Mouse (Mus musculus): ENCODE data around the gene Gm10337.

Gm10337 gene

GRCm38 (mm10) chr15:102503447-102503846, at the start of gene Gm10337:
TSS of gene Gm10337 (plus strand) at chr15:102503722.
- DNase-seq: no peak

DNA sequence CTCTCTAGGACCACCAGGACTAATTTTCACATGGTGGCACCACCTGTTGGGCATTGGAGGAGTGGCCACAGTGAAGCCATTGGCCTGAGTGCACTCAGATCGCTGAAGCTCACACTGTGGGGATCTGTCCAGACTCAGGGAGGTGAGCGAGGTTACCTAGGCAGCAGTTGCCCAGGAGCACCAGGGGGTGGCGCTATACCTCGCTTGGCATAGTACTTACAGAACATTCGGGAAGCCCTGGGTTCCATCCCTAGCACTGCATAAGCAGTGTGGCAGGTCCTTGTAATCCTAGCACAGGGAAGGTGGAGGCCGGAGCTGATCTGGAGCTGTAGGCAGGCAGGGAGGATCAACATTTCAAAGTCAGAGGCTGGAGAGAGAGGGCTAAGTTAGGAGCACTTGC, 47.5 kb upstream of the Gm10337 start:
- DNase-seq: peak in 1 of 2 experiments; percentile 45

GRCm38 (mm10) chr15:102458050-102458736, 45.3 kb upstream of the Gm10337 start:
- DNase-seq: no peak

GRCm38 (mm10) chr15:102458904-102459317, 44.6 kb upstream of the Gm10337 start, which contains the start of gene Prr13:
TSS of gene Prr13 (plus strand) at chr15:102459028.
- peak; percentile 96 to 97 for DNase-seq

DNA sequence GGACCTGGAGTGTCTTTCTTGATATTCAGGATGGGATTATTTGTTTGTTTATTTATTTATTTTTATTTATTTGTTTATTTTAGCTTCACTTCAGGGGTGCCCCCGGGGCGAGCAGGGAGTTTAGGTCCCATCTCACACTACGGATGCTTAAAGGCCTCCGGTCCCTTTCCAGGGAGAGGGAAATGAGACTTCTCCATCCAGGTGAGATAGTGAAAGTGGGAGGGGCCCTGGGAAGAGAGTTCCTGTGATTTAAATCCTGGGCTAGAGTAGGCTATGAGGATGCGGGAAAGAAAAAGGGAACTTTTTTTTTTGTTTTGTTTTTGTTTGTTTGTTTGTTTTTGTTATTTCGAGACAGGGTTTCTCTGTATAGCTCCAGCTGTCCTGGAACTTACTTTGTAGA, 44.1 kb upstream of the Gm10337 start:
- DNase-seq: peak in 1 of 2 experiments; percentile 30

DNA sequence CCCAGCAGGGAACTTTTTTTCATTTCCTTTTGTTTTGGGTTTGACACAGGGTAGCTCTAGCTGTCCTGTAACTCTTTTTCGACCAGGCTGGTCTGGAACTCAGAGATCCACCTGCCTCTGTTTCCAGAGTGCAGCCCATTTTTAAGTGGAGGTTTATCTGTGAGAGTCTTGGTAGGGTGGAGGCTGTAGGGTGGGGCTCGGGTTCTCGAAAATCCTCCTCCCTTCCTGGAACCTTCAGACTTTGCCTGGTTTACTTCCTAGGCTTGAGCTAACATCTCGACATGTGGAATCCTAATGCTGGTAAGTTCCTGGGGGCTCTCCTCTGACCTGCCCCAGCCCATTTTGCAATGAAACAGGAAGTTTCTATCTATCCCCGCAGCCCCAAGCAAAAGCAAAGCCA, 43.7 kb upstream of the Gm10337 start:
- DNase-seq: no peak

- DNase-seq: peak in 1 of 2 experiments; percentile 31
Measured at GRCm38 (mm10) chr15:102460409-102460808, 43.1 kb upstream of the Gm10337 start.

DNA sequence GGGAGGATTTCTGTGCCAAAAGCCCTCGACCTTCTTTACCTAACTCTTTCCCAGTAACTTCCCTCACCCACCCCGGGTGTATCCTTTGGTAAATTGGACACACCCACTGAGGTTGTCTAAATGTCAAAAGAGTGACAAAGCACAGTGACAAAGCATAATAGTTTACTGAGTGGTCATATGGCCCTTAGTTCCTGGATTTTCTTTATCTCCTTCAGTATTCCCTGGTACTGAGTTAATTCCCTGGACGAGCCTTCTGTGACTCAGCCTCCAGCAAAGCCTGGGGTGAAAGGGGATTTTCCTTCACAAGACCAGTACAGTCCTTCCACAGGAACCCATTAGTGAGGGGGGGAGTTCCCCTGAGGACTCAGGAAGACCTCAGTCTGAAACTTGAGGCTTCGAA, 42.6 kb upstream of the Gm10337 start:
- DNase-seq: no peak

DNA sequence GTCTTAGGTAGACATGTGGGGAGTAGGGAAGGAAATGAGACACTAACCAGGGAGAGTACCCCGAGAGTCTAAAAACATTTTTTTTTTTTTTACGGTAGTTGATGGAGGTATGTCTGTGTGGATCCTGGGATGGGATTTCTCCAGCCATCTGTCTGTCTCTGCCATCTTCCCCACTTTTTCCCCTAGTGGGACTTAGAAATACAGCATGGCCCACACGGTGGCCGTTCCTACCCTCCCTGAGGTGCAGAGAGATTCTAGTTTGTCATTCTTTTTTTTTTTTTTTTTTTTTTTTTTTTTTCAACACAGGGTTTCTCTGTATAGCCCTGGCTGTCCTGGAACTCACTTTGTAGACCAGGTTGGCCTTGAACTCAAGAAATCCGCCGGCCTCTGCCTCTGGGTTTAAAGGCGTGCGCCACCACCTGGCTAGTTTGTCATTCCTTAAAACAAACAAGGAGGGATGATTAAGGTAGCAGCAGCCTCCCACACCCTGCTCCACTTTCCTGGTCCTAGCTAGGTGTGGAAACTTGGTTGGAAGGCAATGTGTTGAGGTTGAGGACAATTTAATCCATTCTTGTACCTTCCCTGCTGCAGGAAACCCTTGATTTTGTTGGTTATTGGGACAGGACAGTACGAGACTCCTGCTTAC, 42.0 kb upstream of the Gm10337 start:
- DNase-seq: no peak

GRCm38 (mm10) chr15:102463666-102464065, 39.9 kb upstream of the Gm10337 start:
- DNase-seq: peak; percentile 39 to 47

DNA sequence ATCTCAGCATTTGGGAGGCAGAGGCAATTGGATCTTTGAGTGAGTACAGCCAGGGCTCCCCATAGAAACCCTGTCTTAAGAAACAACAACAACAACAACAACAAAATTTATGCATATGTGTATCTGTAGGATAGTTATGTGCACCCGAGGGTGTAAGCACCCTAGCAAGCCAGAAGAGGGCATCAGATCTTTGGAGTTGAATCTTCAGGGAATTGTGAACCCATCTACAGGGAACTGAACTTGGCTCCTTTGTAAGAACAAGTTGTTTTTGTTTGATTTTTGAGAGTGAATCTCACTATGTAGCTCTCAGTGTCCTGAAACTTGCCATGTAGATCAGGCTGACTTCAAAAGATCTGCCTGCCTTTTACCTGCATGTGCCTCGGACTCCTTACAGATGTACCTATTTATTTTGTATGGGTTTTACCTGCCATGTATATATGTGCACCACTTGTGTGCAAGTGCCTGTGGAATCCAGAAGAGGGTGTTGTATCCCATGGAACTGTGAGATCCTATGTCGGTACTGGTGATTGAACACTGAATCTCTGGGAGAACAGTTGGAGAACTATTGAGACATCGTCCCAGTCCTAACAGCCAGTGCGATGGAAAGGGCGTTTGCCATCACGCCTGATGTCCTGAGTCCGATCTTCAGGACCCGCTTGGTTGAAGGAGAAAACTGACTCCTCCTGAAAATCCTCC, 34.7 kb upstream of the Gm10337 start:
- DNase-seq: no peak

- DNase-seq: peak; percentile 97 to 99
Measured at GRCm38 (mm10) chr15:102470183-102470604, 33.3 kb upstream of the Gm10337 start, which contains the start of gene Pcbp2. TSS of gene Pcbp2 (plus strand) at chr15:102470539.

DNA sequence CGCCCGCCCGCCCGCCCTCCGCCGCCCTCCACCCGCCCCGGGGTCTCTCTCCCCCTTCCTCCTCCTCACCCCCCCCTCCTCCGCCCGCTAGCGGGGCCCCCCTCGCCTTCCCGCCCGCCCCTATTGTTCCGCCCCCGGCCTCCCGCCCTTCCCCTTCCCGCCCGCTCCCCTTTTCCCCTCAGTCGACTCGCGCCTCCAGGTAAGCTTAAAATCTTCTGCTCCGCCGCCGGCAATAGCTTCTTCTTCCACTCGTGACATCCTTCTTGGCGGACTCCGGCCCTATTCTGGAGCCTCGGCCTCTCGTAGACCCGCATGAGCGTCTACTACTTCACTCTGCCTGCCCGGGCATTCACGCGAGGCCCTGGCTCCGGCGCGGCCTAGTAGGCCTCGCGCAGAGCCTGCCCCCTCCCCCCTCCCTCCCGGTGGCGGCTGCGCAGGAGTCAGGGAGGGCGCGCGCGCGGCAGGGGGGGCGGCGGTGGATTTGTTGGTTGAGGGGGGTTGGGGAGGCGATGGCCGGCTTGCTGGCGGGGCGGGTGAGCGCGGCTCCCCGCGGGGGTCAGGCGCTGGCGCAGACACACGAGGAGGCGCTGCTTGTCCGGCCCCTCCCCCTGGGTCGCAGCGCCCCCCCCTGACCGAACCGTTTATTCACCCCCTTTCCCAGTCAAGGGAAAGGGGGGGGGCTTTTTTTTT, 32.8 kb upstream of the Gm10337 start:
- DNase-seq: peak; percentile 97

GRCm38 (mm10) chr15:102471295-102471645, 32.3 kb upstream of the Gm10337 start:
- no peak for DNase-seq

GRCm38 (mm10) chr15:102471727-102472126, 31.8 kb upstream of the Gm10337 start:
- no peak for DNase-seq

DNA sequence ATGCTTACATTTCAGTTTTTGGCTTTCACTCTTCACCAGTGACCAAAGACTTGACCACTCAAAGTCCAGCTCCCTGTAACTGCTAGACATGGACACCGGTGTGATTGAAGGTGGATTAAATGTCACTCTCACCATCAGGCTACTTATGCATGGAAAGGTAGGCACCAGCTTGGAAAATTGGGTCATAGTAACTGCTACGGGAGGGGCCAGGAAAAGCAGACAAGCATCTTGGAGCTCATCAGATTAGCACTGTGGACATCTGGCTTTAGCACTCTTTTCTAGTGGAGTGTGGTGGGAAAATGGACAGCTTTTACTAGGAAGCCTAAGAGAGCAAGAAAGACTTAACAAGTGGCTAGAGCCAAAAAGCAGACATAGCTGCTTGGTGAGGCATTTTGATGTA, 30.3 kb upstream of the Gm10337 start:
- DNase-seq: no peak

DNA sequence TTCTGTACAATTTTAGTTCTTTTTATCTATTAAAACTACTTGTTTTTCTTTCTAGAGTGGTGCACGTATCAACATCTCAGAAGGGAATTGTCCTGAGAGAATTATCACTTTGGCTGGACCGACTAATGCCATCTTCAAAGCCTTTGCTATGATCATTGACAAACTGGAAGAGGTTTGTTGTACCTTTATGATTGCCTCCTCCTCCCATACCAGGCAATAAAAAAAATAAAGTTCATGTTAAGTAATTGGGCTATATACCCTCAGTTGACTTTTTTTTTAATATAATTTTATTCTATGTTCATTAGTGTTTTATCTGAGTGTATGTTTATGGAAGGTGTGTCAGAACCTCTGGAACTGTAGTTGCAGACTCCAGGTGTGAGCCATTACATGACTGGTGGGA, 29.0 kb upstream of the Gm10337 start:
- DNase-seq: no peak

- no peak for DNase-seq
Measured at GRCm38 (mm10) chr15:102483136-102483535, 20.4 kb upstream of the Gm10337 start.

GRCm38 (mm10) chr15:102485853-102486252, 17.7 kb upstream of the Gm10337 start:
- DNase-seq: no peak

DNA sequence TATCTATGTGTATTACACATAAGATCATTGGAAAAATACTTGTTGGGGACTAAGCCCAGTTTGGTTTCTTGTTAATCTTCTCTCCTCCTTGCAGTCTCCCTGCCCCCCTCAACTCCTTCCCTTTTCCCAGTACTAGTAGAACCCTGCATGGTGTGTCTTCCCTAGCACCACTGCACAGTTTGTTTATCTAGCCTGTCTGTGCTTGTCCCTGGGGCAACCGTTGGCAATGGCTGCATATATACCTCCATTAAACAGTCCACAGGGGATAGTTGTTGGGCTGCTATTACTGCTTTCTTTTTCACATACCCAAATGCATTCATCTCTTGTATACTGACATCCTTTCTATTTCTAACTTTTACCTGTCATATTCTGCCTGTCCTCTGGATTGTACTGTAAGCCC, 15.9 kb upstream of the Gm10337 start:
- DNase-seq: no peak

DNA sequence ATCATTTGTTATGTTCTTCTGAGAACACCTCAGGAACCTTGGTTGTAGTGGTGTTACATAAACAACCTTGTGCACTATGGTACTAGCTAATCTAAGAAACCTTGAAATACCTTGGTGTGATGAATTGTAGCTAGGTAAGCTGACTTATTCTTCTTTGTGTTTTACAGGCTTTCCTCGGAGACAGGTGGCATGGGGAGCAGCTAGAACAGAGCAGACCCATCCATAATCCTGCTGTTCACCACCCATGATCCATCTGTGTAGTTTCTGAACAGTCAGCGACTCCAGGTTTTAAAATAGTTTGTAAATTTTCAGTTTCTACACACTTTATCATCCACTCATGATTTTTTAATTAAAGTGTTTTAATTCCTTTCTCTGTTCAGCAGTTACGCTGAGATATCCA, 5.2 kb upstream of the Gm10337 start:
- DNase-seq: no peak

DNA sequence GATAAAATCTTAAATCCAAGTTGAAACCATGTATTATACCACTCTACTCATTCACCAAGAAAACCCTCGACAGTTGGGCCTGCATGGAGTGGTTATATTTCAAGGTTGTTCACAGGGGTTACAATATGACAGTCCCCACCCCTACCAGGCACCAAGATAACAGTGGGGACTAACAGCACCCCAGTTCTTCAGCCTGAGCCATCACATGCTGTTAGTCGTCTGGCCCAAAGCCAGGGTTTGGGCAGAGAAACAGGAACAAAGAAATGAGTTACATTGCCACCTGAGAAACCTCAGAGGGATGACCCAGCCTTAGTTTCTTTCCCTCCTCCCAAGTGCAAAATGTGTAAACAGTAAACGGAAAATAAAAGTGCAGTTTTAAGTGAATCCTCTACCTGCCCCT, 4.2 kb upstream of the Gm10337 start:
- DNase-seq: peak in 1 of 2 experiments; percentile 22

- no peak for DNase-seq
Measured at GRCm38 (mm10) chr15:102499851-102500250, 3.7 kb upstream of the Gm10337 start.

Measured in cerebellum, postnatal 10 days (tissue).